Mouse (Mus musculus): ENCODE results near the gene Gtf2e1. TPM values are rescaled to one million over a fixed set of nuclear protein-coding genes. Genes with fewer than 3 reads are reported as not detected.

Gtf2e1 gene
- polyA plus RNA-seq, 1 experiment from 2014 or later, result 23.5 TPM

GRCm38 (mm10) chr16:37478311-37479291 lies 61.0 kb downstream of the Gtf2e1 start:
- Histone ChIP-seq H3K4me2 (ENCODE audit: low read depth, low read length) (no peak overlapping the region), H3K4me3 (ENCODE audit: low read depth, low read length) (no peak overlapping the region), H3K27me3 (ENCODE audit: control insufficient read depth, insufficient read depth, low read length) (no peaks in the 10 kb centered on the region), H3K27ac (ENCODE audit: low read depth, low read length) (peak overlapping the region; percentile 39; the same call in 1 of the 2 replicates), H3K9ac (replicated peaks; ENCODE audit: low read depth, low read length) (no peak overlapping the region), H3K4me1 (ENCODE audit: control insufficient read depth, insufficient read depth, low read length) (0 out of 2 replicates have a peak, but pooled peaks cover 3% of the 10 kb centered on the region), H3K9me3 (ENCODE audit: control insufficient read depth, low read length) (no peaks in the 10 kb centered on the region), H3K36me3 (ENCODE audit: control insufficient read depth, insufficient read depth, low read length) (no peaks in the 10 kb centered on the region)
- ATAC-seq (ENCODE audit: low read depth), result peak; percentile 21; the same call in 1 of the 2 replicates
- WGBS, result 56% methylated on average over 10 of the region's 10 CpGs

- 56% methylated on average over 5 of the region's 5 CpGs for WGBS
- Histone ChIP-seq H3K9me3 (ENCODE audit: control insufficient read depth, low read length) (no peaks in the 10 kb centered on the region), H3K36me3 (ENCODE audit: control insufficient read depth, insufficient read depth, low read length) (no peaks in the 10 kb centered on the region), H3K27me3 (ENCODE audit: control insufficient read depth, insufficient read depth, low read length) (no peaks in the 10 kb centered on the region), H3K4me3 (ENCODE audit: low read depth, low read length) (no peak overlapping the region), H3K9ac (replicated peaks; ENCODE audit: low read depth, low read length) (no peak overlapping the region), H3K27ac (ENCODE audit: low read depth, low read length) (no peak overlapping the region), H3K4me2 (ENCODE audit: low read depth, low read length) (no peak overlapping the region), H3K4me1 (ENCODE audit: control insufficient read depth, insufficient read depth, low read length) (no peaks in the 10 kb centered on the region)
- ATAC-seq (ENCODE audit: low read depth), result no peak
These were observed 66.8 kb downstream of the Gtf2e1 start for GRCm38 (mm10) chr16:37472620-37473312.

- no peak overlapping the region for H3K27ac ChIP-seq (ENCODE audit: low read depth, low read length)
- H3K4me1 ChIP-seq (ENCODE audit: control insufficient read depth, insufficient read depth, low read length), result no peaks in the 10 kb centered on the region
- H3K36me3 ChIP-seq (ENCODE audit: control insufficient read depth, insufficient read depth, low read length), result no peaks in the 10 kb centered on the region
- no peak overlapping the region for H3K9ac ChIP-seq (replicated peaks; ENCODE audit: low read depth, low read length)
- no peak overlapping the region for H3K4me2 ChIP-seq (ENCODE audit: low read depth, low read length)
- H3K9me3 ChIP-seq (ENCODE audit: control insufficient read depth, low read length), result no peaks in the 10 kb centered on the region
- 68% methylated on average over 3 of the region's 3 CpGs for WGBS
- no peaks in the 10 kb centered on the region for H3K27me3 ChIP-seq (ENCODE audit: control insufficient read depth, insufficient read depth, low read length)
- no peak overlapping the region for H3K4me3 ChIP-seq (ENCODE audit: low read depth, low read length)
- no peak for ATAC-seq (ENCODE audit: low read depth)
These were observed 70.0 kb downstream of the Gtf2e1 start for GRCm38 (mm10) chr16:37469595-37469994.

GRCm38 (mm10) chr16:37463981-37464380 lies 75.6 kb downstream of the Gtf2e1 start:
- 91% methylated on average over 6 of the region's 6 CpGs for WGBS
- ATAC-seq (ENCODE audit: low read depth), result no peak
- Histone ChIP-seq H3K4me3 (ENCODE audit: low read depth, low read length) (no peak overlapping the region), H3K36me3 (ENCODE audit: control insufficient read depth, insufficient read depth, low read length) (no peaks in the 10 kb centered on the region), H3K9me3 (ENCODE audit: control insufficient read depth, low read length) (no peaks in the 10 kb centered on the region), H3K27me3 (ENCODE audit: control insufficient read depth, insufficient read depth, low read length) (no peaks in the 10 kb centered on the region), H3K9ac (replicated peaks; ENCODE audit: low read depth, low read length) (no peak overlapping the region), H3K4me1 (ENCODE audit: control insufficient read depth, insufficient read depth, low read length) (no peaks in the 10 kb centered on the region), H3K4me2 (ENCODE audit: low read depth, low read length) (no peak overlapping the region), H3K27ac (ENCODE audit: low read depth, low read length) (no peak overlapping the region)

- Histone ChIP-seq H3K36me3 (ENCODE audit: control insufficient read depth, insufficient read depth, low read length) (no peaks in the 10 kb centered on the region), H3K4me3 (ENCODE audit: low read depth, low read length) (no peak overlapping the region), H3K9me3 (ENCODE audit: control insufficient read depth, low read length) (no peaks in the 10 kb centered on the region), H3K9ac (replicated peaks; ENCODE audit: low read depth, low read length) (no peak overlapping the region), H3K27me3 (ENCODE audit: control insufficient read depth, insufficient read depth, low read length) (no peaks in the 10 kb centered on the region), H3K4me1 (ENCODE audit: control insufficient read depth, insufficient read depth, low read length) (no peaks in the 10 kb centered on the region), H3K27ac (ENCODE audit: low read depth, low read length) (no peak overlapping the region), H3K4me2 (ENCODE audit: low read depth, low read length) (no peak overlapping the region)
- 75% methylated on average over 4 of the region's 4 CpGs for whole genome bisulfite sequencing
- no peak for ATAC-seq (ENCODE audit: low read depth)
These were observed 76.7 kb downstream of the Gtf2e1 start for GRCm38 (mm10) chr16:37462886-37463285.

GRCm38 (mm10) chr16:37461601-37462000 lies 78.0 kb downstream of the Gtf2e1 start:
- Histone ChIP-seq H3K9me3 (ENCODE audit: control insufficient read depth, low read length) (no peaks in the 10 kb centered on the region), H3K27ac (ENCODE audit: low read depth, low read length) (no peak overlapping the region), H3K4me1 (ENCODE audit: control insufficient read depth, insufficient read depth, low read length) (no peaks in the 10 kb centered on the region), H3K9ac (replicated peaks; ENCODE audit: low read depth, low read length) (no peak overlapping the region), H3K36me3 (ENCODE audit: control insufficient read depth, insufficient read depth, low read length) (no peaks in the 10 kb centered on the region), H3K4me3 (ENCODE audit: low read depth, low read length) (no peak overlapping the region), H3K4me2 (ENCODE audit: low read depth, low read length) (no peak overlapping the region), H3K27me3 (ENCODE audit: control insufficient read depth, insufficient read depth, low read length) (no peaks in the 10 kb centered on the region)
- 86% methylated on average over 4 of the region's 4 CpGs for WGBS
- no peak for ATAC-seq (ENCODE audit: low read depth)

Other genes starting within 250 kb of the Gtf2e1 start
- 18.0 and 29.6 TPM in 2 replicates for gene Stxbp5l, start 154.8 kb downstream of the Gtf2e1 start, polyA plus RNA-seq (2014; fragmentation: Nextera tagmentation; extraction: Ambion mirVana)
- gene Rabl3, start 96 bp upstream of the Gtf2e1 start, polyA plus RNA-seq (2014; fragmentation: Nextera tagmentation; extraction: Ambion mirVana), result 16.3 and 21.5 TPM in 2 replicates
- not detected in 2 replicates for gene Hgd, start 40.4 kb upstream of the Gtf2e1 start, polyA plus RNA-seq (2014; fragmentation: Nextera tagmentation; extraction: Ambion mirVana)
- gene Ndufb4, start 114.7 kb upstream of the Gtf2e1 start, polyA plus RNA-seq (2014; fragmentation: Nextera tagmentation; extraction: Ambion mirVana), result 69.3 and 73.0 TPM in 2 replicates
- 62.8 and 170 TPM in 2 replicates for gene Fstl1, start 237.1 kb upstream of the Gtf2e1 start, polyA plus RNA-seq (2014; fragmentation: Nextera tagmentation; extraction: Ambion mirVana)

Data from neural tube, embryonic 14.5 days (tissue).